Mouse (Mus musculus) CH12.LX (cell line): ENCODE data around the gene Boc. TPM values are rescaled to one million over a fixed set of nuclear protein-coding genes. Genes with fewer than 3 reads are reported as not detected.
A peak's percentile ranks its signal among the peaks of the same experiment; 100 is the strongest.
"Not testable (repeated sequence)": the region's sequence is repeated elsewhere in the genome, so short reads cannot be mapped to it uniquely, and the experiment has no call there.

Experiments
- DNase-seq: peaks from one replicate; pipeline ENCODE4 v3.0.0-alpha.2; 2013; ENCODE audit errors: extremely low read depth
- H3K27ac ChIP-seq: 2 replicates; pipeline ENCODE4 v1.5.1; 2012; ENCODE audit warnings: low read depth, mild to moderate bottlenecking, control low read depth, moderate library complexity; ENCODE audit not compliant: insufficient read depth
- H3K27me3 ChIP-seq: replicated peaks from 2 replicates; pipeline ENCODE3; 2012; ENCODE audit warnings: inconsistent platforms
- H3K36me3 ChIP-seq, 2 experiments: replicated peaks in 1 of 2; 2 replicates each; pipeline versions ENCODE3 to v1.6.1; 2012; ENCODE audit warnings: inconsistent platforms in 1 of 2, low read length in 1 of 2, mild to moderate bottlenecking in 1 of 2, mixed read lengths in 1 of 2, moderate library complexity in 1 of 2; ENCODE audit not compliant: control insufficient read depth in 1 of 2, insufficient read depth in 1 of 2
- H3K4me1 ChIP-seq, 2 experiments: 2 replicates each; pipeline ENCODE4 v1.6.1; 2012; ENCODE audit warnings: inconsistent platforms in 1 of 2, moderate library complexity in 1 of 2; ENCODE audit not compliant: insufficient read depth in 2 of 2, control insufficient read depth in 1 of 2
- H3K4me2 ChIP-seq: 2 replicates; pipeline ENCODE4 v1.6.1; 2012; ENCODE audit warnings: low read depth, mild to moderate bottlenecking, control low read depth; ENCODE audit not compliant: poor library complexity, insufficient read depth, severe bottlenecking
- H3K4me3 ChIP-seq, 3 experiments: fragments of 150-350 bp in 1 of 3; sonication (generic) in 1 of 3; replicated peaks in 1 of 3; 2 replicates each; pipeline versions ENCODE3 to v1.5.1; 2011 to 2012; ENCODE audit warnings: low read depth in 2 of 3, low read length in 2 of 3, mild to moderate bottlenecking in 2 of 3, moderate library complexity in 2 of 3, control low read depth in 1 of 3, improper control_type of control experiment in 1 of 3, inconsistent platforms in 1 of 3, mixed read lengths in 1 of 3; ENCODE audit not compliant: poor library complexity in 1 of 3
- H3K79me2 ChIP-seq: replicated peaks from 2 replicates; pipeline ENCODE4 v1.6.1; 2012; ENCODE audit warnings: mild to moderate bottlenecking, moderate library complexity; ENCODE audit not compliant: control insufficient read depth, poor library complexity, insufficient read depth, severe bottlenecking; ENCODE audit errors: extremely low read depth
- H3K9ac ChIP-seq: 2 replicates; pipeline ENCODE4 v1.6.1; 2012; ENCODE audit warnings: low read depth, mild to moderate bottlenecking, control low read depth, moderate library complexity; ENCODE audit not compliant: insufficient read depth
- H3K9me3 ChIP-seq: replicated peaks from 2 replicates; pipeline ENCODE3; 2012; ENCODE audit warnings: low read length, inconsistent platforms, mixed read lengths
- CHD2 ChIP-seq: IDR thresholded peaks from 2 replicates; pipeline ENCODE4 v1.6.1; 2011; ENCODE audit warnings: low read length, improper control_type of control experiment
- CTCF ChIP-seq, 2 experiments: IDR thresholded peaks in 1 of 2; conservative IDR thresholded peaks in 1 of 2; 2 replicates each; pipeline ENCODE4 v1.5.1; 2011 to 2012; ENCODE audit warnings: low read depth in 2 of 2, low read length in 2 of 2, improper control_type of control experiment in 1 of 2, inconsistent platforms in 1 of 2, mild to moderate bottlenecking in 1 of 2, moderate library complexity in 1 of 2
- E2F4 ChIP-seq: IDR thresholded peaks from 2 replicates; pipeline ENCODE4 v1.6.1; 2011; ENCODE audit warnings: low read depth, low read length, improper control_type of control experiment; ENCODE audit not compliant: insufficient replicate concordance
- EP300 ChIP-seq: IDR thresholded peaks from 2 replicates; pipeline ENCODE4 v1.6.1; 2011; ENCODE audit warnings: low read length, improper control_type of control experiment
- ETS1 ChIP-seq: conservative IDR thresholded peaks from 2 replicates; pipeline ENCODE4 v1.6.1; 2012; ENCODE audit warnings: low read depth, mild to moderate bottlenecking, inconsistent platforms, low read length, improper control_type of control experiment, moderate library complexity
- GABPA ChIP-seq: IDR thresholded peaks from 2 replicates; pipeline ENCODE4 v1.6.1; 2012; ENCODE audit warnings: low read depth, low read length, improper control_type of control experiment, inconsistent platforms; ENCODE audit not compliant: insufficient replicate concordance
- IRF4 ChIP-seq: IDR thresholded peaks from 2 replicates; pipeline ENCODE4 v1.6.1; 2014; ENCODE audit warnings: low read depth, mild to moderate bottlenecking, inconsistent platforms, low read length, improper control_type of control experiment
- JUN ChIP-seq: IDR thresholded peaks from 2 replicates; pipeline ENCODE4 v1.6.1; 2011; ENCODE audit warnings: low read depth, mild to moderate bottlenecking, low read length, improper control_type of control experiment, moderate library complexity; ENCODE audit not compliant: insufficient read depth
- MAFK ChIP-seq: IDR thresholded peaks from 2 replicates; pipeline ENCODE4 v1.6.1; 2011; ENCODE audit warnings: low read length, improper control_type of control experiment; ENCODE audit not compliant: insufficient replicate concordance
- MAX ChIP-seq: IDR thresholded peaks from 2 replicates; pipeline ENCODE4 v1.6.1; 2011; ENCODE audit warnings: low read length, improper control_type of control experiment
- MAZ ChIP-seq: IDR thresholded peaks from 2 replicates; pipeline ENCODE4 v1.6.1; 2012; ENCODE audit warnings: low read depth, mild to moderate bottlenecking, inconsistent platforms, low read length, improper control_type of control experiment, moderate library complexity
- MXI1 ChIP-seq: IDR thresholded peaks from 2 replicates; pipeline ENCODE4 v1.6.1; 2011; ENCODE audit warnings: mild to moderate bottlenecking, low read depth, low read length, improper control_type of control experiment
- MYC ChIP-seq: IDR thresholded peaks from 2 replicates; pipeline ENCODE4 v1.6.1; 2011; ENCODE audit warnings: low read depth, mild to moderate bottlenecking, improper control_type of control experiment, low read length
- NELFE ChIP-seq: IDR thresholded peaks from 2 replicates; pipeline ENCODE4 v1.6.1; 2011; ENCODE audit warnings: low read depth, low read length, improper control_type of control experiment
- NRF1 ChIP-seq: IDR thresholded peaks from 2 replicates; pipeline ENCODE4 v1.6.1; 2014; ENCODE audit warnings: low read depth, mild to moderate bottlenecking, inconsistent platforms, low read length, improper control_type of control experiment, moderate library complexity
- PAX5 ChIP-seq: IDR thresholded peaks from 2 replicates; pipeline ENCODE4 v1.6.1; 2012; ENCODE audit warnings: low read length, inconsistent platforms, mixed read lengths
- POLR2A ChIP-seq: IDR thresholded peaks from 2 replicates; pipeline ENCODE4 v1.6.1; 2011; ENCODE audit warnings: low read depth, mild to moderate bottlenecking, improper control_type of control experiment, low read length
- POLR2AphosphoS2 ChIP-seq: IDR thresholded peaks from 2 replicates; pipeline ENCODE4 v1.6.1; 2011; ENCODE audit warnings: low read depth, low read length, improper control_type of control experiment
- RCOR1 ChIP-seq: conservative IDR thresholded peaks from 2 replicates; pipeline ENCODE4 v1.6.1; 2012; ENCODE audit warnings: low read depth, mild to moderate bottlenecking, inconsistent platforms, low read length, improper control_type of control experiment
- SIN3A ChIP-seq: IDR thresholded peaks from 2 replicates; pipeline ENCODE4 v1.6.1; 2012; ENCODE audit warnings: low read length, improper control_type of control experiment, inconsistent platforms
- SMC3 ChIP-seq: IDR thresholded peaks from 2 replicates; pipeline ENCODE4 v1.6.1; 2011; ENCODE audit warnings: low read depth, low read length, improper control_type of control experiment
- TBP ChIP-seq: conservative IDR thresholded peaks from 2 replicates; pipeline ENCODE4 v1.6.1; 2011; ENCODE audit warnings: low read depth, low read length, improper control_type of control experiment
- UBTF ChIP-seq: IDR thresholded peaks from 2 replicates; pipeline ENCODE4 v1.6.1; 2012; ENCODE audit warnings: low read depth, mild to moderate bottlenecking, inconsistent platforms, low read length, improper control_type of control experiment, moderate library complexity
- USF1 ChIP-seq: IDR thresholded peaks from 2 replicates; pipeline ENCODE4 v1.6.1; 2014; ENCODE audit warnings: low read depth, mild to moderate bottlenecking, inconsistent platforms, low read length, improper control_type of control experiment
- ZC3H11A ChIP-seq: IDR thresholded peaks from 2 replicates; pipeline ENCODE4 v1.6.1; 2012; ENCODE audit warnings: low read depth, mild to moderate bottlenecking, inconsistent platforms, low read length, improper control_type of control experiment
- ZKSCAN1 ChIP-seq: IDR thresholded peaks from 2 replicates; pipeline ENCODE4 v1.6.1; 2012; ENCODE audit warnings: low read depth, inconsistent platforms, low read length, improper control_type of control experiment, borderline replicate concordance
- ZMIZ1 ChIP-seq: IDR thresholded peaks from 2 replicates; pipeline ENCODE4 v1.6.1; 2012; ENCODE audit warnings: low read depth, mild to moderate bottlenecking, inconsistent platforms, low read length, improper control_type of control experiment
- ZNF384 ChIP-seq: IDR thresholded peaks from 2 replicates; pipeline ENCODE4 v1.6.1; 2012; ENCODE audit warnings: low read depth, low read length, improper control_type of control experiment, inconsistent platforms
- dilution Hi-C: fragments of 300-500 bp; cut with MboI; formaldehyde crosslinking; loops from 2 replicates; pipeline ENCODE4 v1.14.3; 2020; ENCODE audit warnings: low sequenced_read_pairs; ENCODE audit not compliant: extremely low pct_unique_long_range_greater_than_20kb, extremely low pct_ligation_motif_present
- in situ Hi-C: fragments of 300-500 bp; cut with MboI; formaldehyde crosslinking; loops from 3 replicates; pipeline ENCODE4 v1.14.3; 2019; ENCODE audit warnings: low sequenced_read_pairs, low pct_ligation_motif_present, low pct_unique_long_range_greater_than_20kb, mixed read lengths
- polyA plus RNA-seq: library from polyadenylated mRNA; unstranded; fragments of >175 nt; gene quantifications from 2 replicates; pipeline ENCODE4 v1.2.1, GENCODE M21; 2012; ENCODE audit warnings: low read depth; ENCODE audit not compliant: insufficient read length
- total RNA-seq, 2 experiments: library from RNA; depleted of rRNA; stranded (reverse); fragments of 300-350 nt in 1 of 2; fragments of >200 nt in 1 of 2; gene quantifications; 2 replicates each; pipeline ENCODE4 v1.2.3; 2012 to 2014

Gene Boc
- total and polyA plus RNA-seq, 3 experiments: 0.25 to 1.5 (median 0.67) TPM

DNA sequence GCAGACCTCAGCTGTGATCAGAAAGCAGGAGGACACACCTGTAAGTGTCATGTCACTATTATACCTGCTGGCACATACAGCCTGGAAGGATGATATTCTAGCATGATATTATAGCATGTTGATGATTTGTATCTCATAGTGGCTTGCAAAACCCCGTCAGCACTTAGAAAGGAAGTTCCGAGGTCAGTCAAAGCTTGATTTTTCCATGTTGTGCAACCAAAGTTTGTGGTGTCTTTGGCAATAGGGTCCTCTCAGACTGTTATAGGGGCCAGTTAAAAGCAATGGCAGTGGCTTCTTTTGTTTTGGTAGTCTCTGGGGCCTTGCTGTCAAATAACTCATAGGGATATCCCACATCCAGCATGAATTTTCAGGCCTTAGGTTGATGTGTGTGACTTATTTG is 100.8 kb downstream of the Boc start:
- dilution Hi-C loops: no loop called here
- Histone ChIP-seq H3K27ac (no peak overlapping the region), H3K79me2 (no peaks in the 10 kb centered on the region), H3K4me2 (no peak overlapping the region), H3K9me3 (no peaks in the 10 kb centered on the region), H3K27me3 (no peaks in the 10 kb centered on the region), H3K36me3 (no peaks in the 10 kb centered on the region), H3K4me1 (peaks cover 3 to 9% of the 10 kb centered on the region in 2 experiments; a peak in 2 of 4 replicates), H3K9ac (no peak overlapping the region), H3K4me3 (no peak overlapping the region)
- DNase-seq: no peak
- in situ Hi-C loops: no loop called here
- no peak for TF ChIP-seq USF1
- no peak for TF ChIP-seq SMC3
- no peak for TF ChIP-seq POLR2AphosphoS2
- TF ChIP-seq PAX5: no peak
- no peak for TF ChIP-seq ZKSCAN1
- no peak for TF ChIP-seq CTCF (conservative IDR thresholded peaks at IDR 0.05 in 1 of 2, IDR thresholded peaks at IDR 0.05 in 1 of 2; ENCODE audit: low read depth in 2 of 2, low read length in 2 of 2)
- TF ChIP-seq EP300: no peak
- TF ChIP-seq SIN3A: no peak
- no peak for TF ChIP-seq RCOR1
- TF ChIP-seq POLR2A: no peak

DNA sequence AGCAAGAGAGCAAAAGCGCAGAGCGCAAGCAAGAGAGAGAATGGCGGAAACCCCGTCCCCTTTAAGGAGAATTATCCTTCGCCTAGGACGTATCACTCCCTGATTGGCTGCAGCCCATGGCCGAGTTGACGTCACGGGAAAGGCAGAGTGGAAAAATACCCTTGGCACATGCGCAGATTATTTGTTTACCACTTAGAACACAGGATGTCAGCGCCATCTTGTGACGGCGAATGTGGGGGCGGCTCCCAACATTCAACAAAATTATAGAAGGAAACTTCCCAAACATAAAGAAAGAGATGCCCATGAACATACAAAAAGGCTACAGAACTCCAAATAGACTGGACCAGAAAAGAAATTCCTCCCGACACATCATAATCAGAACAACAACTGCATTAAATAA is 116.8 kb downstream of the Boc start:
- H3K79me2 ChIP-seq, H3K4me3 ChIP-seq, H3K27me3 ChIP-seq, H3K4me2 ChIP-seq, H3K9ac ChIP-seq, DNase-seq, H3K27ac ChIP-seq, dilution Hi-C loops, H3K4me1 ChIP-seq, H3K36me3 ChIP-seq, in situ Hi-C loops, H3K9me3 ChIP-seq: not testable (repeated sequence)

DNA sequence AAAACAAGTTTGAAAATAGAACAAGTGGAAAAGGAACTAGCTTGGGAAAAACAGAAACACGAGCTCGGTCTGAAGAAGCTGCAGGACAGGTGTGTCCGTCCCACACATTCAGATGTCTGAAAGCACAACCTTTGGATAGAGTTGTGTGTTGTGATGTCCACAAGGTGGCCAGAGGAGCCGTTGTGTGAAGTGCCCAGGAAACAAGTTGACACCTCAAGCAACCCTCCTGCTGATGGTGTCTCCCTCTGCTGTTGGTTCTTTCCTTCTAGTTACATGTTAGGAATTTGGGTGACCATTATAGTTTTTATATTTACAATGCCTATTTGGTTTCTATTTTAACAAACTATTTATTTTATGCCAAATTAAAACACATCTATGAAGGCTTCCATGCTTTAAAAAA is 123.2 kb downstream of the Boc start:
- Histone ChIP-seq H3K4me1 (no peaks in the 10 kb centered on the region), H3K9ac (no peak overlapping the region), H3K4me2 (no peak overlapping the region), H3K79me2 (no peaks in the 10 kb centered on the region), H3K4me3 (no peak overlapping the region), H3K27ac (no peak overlapping the region), H3K9me3 (no peaks in the 10 kb centered on the region), H3K36me3 (no peaks in the 10 kb centered on the region), H3K27me3 (no peaks in the 10 kb centered on the region)
- in situ Hi-C loops: no loop called here
- peak; percentile 37 for DNase-seq
- dilution Hi-C loops: no loop called here
- TF ChIP-seq ZC3H11A (no peak), MXI1 (no peak), MAZ (no peak), MAFK (no peak), NRF1 (no peak), MYC (no peak), IRF4 (no peak), USF1 (no peak), ZKSCAN1 (no peak), ZNF384 (no peak), TBP (no peak), MAX (no peak), SMC3 (peak; percentile 75), CHD2 (no peak), NELFE (no peak), JUN (no peak), SIN3A (0 out of 2 replicates have a peak, but pooled peaks have one; percentile 28), ZMIZ1 (no peak), RCOR1 (no peak), UBTF (no peak), POLR2AphosphoS2 (no peak), ETS1 (no peak), E2F4 (no peak), GABPA (no peak)
